Mouse (Mus musculus) skeletal muscle tissue, adult 2 months (tissue): ENCODE measurements around the gene Ugt1a9.
"Not testable (repeated sequence)": the region's sequence is repeated elsewhere in the genome, so short reads cannot be mapped to it uniquely, and the experiment has no call there.

Experiments used
- DNase-seq: peaks from one replicate; pipeline ENCODE4 v3.0.0-alpha.2; 2012; ENCODE audit warnings: low read depth, low spot score

The Ugt1a9 gene

GRCm38 (mm10) chr1:88105656-88106055 lies 35.1 kb downstream of the Ugt1a9 start:
- no peak for DNase-seq

GRCm38 (mm10) chr1:88109027-88109557 lies 38.5 kb downstream of the Ugt1a9 start:
- not testable (repeated sequence) for DNase-seq

- not testable (repeated sequence) for DNase-seq
Observed at GRCm38 (mm10) chr1:88109604-88110003, 39.0 kb downstream of the Ugt1a9 start.

DNA sequence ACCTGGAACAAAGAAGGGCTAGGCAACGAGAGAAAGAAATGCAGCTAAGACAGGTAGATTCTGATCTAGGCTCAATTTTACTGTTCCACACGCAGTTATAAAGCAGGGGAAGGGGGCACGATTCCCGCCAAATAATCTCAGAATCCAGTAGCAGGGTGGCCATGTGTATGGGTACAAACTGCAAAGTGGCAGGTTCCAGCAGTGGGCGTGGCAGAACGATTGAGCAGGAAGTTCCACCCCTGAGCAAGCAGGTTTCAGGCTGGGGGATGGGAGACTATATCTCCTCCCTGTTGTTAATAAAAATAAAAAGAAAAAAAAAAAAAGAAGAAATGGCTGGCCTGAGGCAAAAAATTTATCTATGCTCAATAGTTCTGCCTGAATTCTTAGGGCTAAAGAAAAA lies 42.2 kb downstream of the Ugt1a9 start:
- DNase-seq = not testable (repeated sequence)

GRCm38 (mm10) chr1:88120550-88120949 lies 50.0 kb downstream of the Ugt1a9 start:
- not testable (repeated sequence) for DNase-seq

DNA sequence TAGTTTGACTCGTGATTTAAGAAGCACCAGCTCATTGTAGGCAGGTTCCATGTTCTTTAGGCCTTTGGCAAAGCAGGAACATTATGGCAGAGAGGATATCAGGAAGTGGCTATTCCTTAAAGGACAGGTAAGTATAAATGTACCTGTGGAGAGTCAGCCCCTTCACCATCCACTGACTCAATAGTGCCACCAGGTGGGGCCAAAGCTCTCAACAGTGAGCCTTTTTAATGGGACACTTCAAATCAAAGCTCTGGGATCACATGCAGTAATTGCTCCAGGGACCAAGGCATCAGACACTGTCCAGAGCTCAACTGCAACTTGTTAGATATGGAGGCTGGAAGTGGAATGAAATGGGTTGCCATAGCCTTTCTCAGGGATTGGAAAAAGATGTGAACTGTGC lies 50.9 kb downstream of the Ugt1a9 start:
- not testable (repeated sequence) for DNase-seq

DNA sequence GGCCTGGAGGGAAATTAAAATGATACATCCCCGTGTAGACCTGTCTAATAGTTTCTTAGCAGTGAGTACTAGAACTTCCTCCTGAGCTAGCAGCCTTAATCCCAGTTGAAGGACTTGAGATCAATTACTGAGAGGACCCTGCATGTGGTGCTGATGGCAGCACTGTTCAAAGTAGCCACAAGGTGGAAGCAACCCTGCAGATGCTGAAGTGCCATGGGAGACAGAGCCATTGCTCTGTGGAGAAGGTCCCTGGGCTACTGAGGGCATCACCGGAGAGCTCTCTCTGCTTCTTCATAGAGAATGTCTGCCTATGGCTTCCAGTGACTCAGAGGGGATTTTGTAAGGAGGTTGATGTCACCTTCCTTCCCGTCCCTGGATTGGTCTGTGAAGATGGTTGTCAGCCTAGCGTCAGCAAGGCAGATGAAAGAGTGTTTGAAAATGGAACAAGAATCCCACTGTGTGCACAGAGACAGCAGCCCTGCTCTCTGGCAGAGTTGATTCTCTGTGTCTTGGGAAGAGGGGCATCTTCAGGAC lies 55.3 kb downstream of the Ugt1a9 start:
- not testable (repeated sequence) for DNase-seq

GRCm38 (mm10) chr1:88129091-88129490 lies 58.5 kb downstream of the Ugt1a9 start:
- not testable (repeated sequence) for DNase-seq

DNA sequence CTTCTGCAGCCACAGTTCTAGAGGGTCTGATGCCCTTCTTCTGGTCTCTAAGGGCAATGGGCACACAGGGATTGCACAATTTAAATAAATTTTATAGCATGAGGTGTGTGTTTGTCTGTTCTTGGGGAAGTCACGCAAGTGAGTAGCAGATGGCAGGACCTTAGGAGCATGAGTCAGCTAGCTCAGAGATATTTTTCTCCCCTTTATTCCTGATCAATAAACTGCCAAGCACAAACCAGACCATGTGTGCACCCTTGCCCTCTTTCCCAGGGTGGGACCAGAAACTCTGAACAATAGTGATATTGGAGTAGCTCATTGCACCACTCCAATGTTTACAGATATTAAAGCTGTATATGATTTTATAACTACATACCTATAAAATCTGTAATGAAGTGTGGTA lies 59.6 kb downstream of the Ugt1a9 start:
- DNase-seq = not testable (repeated sequence)

GRCm38 (mm10) chr1:88133908-88134456 lies 63.4 kb downstream of the Ugt1a9 start:
- DNase-seq = no peak

DNA sequence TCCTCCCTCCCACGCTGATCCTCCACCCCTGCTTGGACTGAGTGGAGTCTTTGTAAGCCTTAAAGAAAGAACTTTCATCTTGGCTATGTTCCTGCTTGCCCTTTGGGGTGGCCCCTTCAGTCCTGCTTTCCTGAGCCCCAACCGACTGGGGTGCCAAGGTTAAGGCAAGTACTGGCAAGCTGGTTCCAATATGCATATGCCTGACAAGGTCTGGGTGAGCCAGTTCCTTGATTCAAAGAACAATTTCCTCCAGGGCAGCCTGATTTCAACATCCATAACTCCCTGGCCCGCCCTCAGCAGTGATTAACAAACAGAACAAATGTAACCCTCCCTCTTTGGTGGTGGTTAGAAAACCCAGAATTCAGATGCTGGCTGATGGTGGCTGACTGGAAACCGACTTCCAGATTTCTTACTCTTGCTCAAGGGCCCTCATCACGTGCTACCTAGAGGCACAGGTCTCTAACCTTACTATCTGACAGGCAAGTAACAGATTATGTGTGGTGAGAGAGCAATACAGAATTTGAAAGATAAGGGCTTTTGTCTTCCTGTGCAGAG lies 63.9 kb downstream of the Ugt1a9 start, which contains the start of gene Ugt1a6a:
Ugt1a6a (plus strand) TSS at position 353 of the 555 bp plus-strand sequence.
- DNase-seq = not testable (repeated sequence)

GRCm38 (mm10) chr1:88135229-88135904 lies 64.8 kb downstream of the Ugt1a9 start:
- not testable (repeated sequence) for DNase-seq

- DNase-seq = no peak
Observed at GRCm38 (mm10) chr1:88136646-88137045, 66.0 kb downstream of the Ugt1a9 start.

DNA sequence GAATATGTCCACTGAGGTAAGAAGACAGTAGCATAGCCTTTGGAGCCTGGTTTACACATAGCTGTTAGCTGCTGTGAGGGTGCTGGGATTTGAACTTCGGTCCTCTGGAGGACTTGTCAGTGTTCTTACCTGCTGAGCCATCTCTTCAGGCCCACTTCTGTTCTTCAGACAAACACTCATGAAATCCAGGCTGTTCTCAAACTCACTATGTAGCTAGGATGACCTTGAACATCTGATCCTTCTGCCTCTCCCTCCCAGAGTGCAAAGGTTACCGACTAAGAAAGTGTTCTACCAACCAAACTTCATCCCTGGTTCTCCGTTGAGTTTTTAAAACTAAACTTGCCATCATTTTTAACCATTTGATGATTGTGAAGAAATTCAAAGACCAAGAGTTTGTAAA lies 66.7 kb downstream of the Ugt1a9 start:
- no peak for DNase-seq

GRCm38 (mm10) chr1:88138145-88138544 lies 67.5 kb downstream of the Ugt1a9 start:
- DNase-seq = no peak

GRCm38 (mm10) chr1:88140492-88140891 lies 69.9 kb downstream of the Ugt1a9 start:
- not testable (repeated sequence) for DNase-seq

DNA sequence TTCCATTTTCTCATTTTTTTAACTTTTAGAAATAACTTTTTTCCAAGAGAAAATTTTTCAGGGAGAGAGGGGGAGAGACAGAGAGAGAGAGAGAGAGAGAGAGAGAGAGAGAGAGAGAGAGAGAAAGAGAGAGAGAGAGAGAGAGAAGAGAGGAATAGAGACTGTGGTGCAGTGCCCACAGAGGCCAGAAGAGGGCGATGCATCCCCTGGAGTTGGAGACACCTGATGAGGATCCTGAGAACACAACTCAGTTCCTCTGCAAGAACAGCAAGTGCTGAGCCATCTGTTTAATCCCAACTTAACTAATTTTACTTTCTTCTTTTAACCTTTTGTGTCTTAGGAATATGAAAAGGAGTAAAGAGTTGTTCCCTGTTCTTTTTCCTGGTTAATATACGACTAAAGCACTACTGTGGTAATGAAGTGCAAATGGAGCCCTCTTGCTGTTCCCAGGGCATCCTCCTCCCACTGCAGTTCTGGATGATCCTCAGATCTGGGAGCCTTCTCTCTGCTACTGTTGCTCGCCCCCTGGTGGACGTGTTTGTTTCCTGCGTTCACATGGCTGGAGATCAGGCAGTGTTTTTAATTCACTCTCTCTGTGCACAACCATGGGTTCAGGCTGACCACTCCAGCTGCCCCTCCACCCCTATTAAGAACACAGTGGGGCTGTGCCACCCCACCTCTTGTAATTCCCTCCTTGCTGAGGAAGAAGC lies 73.5 kb downstream of the Ugt1a9 start:
- DNase-seq = not testable (repeated sequence)

GRCm38 (mm10) chr1:88145278-88145677 lies 74.7 kb downstream of the Ugt1a9 start:
- not testable (repeated sequence) for DNase-seq

- DNase-seq = not testable (repeated sequence)
Observed at GRCm38 (mm10) chr1:88150133-88150532, 79.5 kb downstream of the Ugt1a9 start.

- DNase-seq = no peak
Observed at GRCm38 (mm10) chr1:88158430-88158829, 87.8 kb downstream of the Ugt1a9 start.

DNA sequence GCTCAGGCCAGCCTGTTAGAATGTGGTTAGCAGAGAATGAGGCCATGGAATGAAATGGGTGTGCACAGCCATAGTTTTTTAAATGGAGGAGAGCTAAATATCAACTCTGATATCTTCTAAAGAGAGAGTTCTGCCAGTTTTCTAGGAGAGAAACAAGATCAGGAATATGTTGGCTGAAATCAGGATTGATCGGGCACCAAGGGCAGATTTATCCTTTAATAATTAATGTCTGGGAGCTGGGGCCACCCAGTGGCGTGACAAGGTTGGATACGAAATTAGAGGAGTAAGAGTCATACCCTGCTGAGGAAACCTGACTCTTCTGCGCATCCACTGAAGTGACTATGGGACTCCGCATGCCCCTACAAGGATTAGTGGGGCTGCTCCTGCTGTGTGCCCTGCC lies 95.1 kb downstream of the Ugt1a9 start, which contains the start of gene Ugt1a5:
Ugt1a5 (plus strand) TSS at position 302 of the 400 bp plus-strand sequence.
- no peak for DNase-seq

GRCm38 (mm10) chr1:88172190-88172589 lies 101.6 kb downstream of the Ugt1a9 start:
- not testable (repeated sequence) for DNase-seq
